Mouse (Mus musculus): ENCODE data around the gene Tspan5.

DNA sequence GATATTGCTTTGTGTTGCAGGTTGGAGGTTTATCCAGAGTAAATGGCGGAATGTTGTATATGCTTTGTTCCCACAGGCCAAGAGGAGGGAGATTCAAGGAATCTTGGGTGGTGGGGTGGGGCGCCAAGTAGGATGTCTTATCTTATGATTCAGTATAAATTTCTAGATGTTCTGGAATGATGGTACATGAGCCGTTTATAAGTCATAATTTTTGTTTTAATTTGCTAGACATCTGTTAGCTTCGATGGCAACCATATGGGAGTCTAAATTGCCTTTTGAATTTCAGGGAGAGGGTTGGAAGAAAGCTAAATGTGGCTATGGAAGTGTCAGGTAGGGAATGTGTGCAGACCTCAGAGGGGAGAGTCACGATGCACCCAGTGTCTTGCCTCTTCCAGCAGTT is 5.0 kb downstream of the Tspan5 start:
- TF ChIP-seq POLR2A (IDR thresholded peaks at IDR 0.05; ENCODE audit: low read depth, low read length) (no peak), CTCF (conservative IDR thresholded peaks at IDR 0.05; ENCODE audit: insufficient read depth, insufficient read length, low read depth, low read length) (no peak)
